Mouse (Mus musculus) MEL-GATA-1-ER (cell line): ENCODE data around the gene Zan.

Source experiments
- DNase-seq: peaks from one replicate; pipeline ENCODE4 v3.0.0-alpha.2; 2012; ENCODE audit warnings: low read depth; ENCODE audit errors: extremely low read depth

Zan gene

DNA sequence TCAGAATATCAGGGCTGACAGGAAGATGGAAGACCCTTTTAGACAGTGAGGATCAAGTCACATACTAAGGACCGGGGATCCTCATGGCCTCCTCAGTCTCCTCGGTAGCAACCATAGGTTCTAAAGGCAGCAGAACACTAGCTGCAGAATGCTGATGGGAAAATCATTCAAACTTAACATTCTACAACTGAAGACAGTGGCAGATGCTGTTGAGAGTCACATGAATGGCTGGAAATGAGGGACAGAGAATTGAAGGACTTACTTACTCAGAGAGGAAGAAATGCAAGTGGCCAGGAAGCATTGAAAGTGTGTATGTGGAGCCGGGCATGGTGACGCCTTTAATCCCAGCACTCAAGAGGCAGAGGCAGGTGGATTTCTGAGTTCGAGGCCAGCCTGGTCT, at the start of gene Zan:
Gene Zan (minus strand): TSS at position 101 of the 400 bp plus-strand sequence.
- no peak for DNase-seq

DNA sequence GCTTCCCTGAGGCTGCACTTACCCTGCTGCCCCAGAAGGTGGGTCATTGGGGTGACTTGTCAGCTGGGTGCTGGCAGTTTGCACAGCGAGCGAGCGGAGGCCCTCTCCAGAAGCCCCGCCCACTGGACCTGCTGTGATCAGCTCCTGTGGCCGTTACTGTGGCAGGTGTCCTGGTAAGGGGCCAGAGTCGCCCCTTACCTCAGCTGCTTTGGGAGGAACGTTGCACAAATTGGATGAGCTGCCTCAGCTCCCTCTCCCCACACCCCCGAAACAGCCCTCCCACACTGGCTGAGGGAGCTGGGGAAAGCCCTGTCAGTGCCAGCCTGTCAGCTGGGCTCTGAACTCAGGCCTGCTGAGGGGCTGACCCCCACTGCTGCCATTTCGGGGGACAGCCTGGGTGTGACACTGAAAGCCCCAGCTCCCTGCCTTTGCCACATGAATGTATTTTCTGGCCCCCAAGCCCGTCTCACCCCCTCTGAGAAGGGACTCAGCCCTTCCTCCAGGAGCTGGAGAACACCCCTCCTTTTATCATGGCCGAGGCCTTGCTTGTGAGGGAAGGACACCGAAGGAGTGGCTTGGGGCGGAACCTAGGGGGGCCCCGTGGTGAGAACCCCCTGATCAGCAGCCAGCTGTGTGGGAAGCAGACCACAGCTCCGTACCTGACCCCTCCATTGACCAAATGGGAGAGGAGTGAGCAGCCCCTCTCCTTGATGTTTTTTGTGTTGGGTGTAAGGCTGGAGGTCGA, 49.5 kb upstream of the Zan start:
- DNase-seq, result no peak

GRCm38 (mm10) chr5:137525511-137525910, 48.6 kb upstream of the Zan start:
- DNase-seq, result no peak

- no peak for DNase-seq
Measured at GRCm38 (mm10) chr5:137524671-137525070, 47.8 kb upstream of the Zan start.

DNA sequence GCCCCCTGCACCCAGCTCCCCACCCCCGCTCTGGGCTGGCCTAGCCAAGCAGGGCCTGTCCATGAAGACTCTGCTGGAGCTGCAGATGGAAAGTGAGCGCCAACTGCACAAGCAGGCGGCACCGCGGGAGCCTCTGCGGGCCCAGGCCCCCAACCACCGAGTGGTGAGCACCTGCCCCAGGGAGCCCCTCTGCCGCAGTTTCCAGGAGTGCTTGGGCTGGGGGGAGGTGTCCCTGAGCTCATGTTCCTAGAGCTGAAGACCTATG, 47.3 kb upstream of the Zan start:
- DNase-seq, result no peak

DNA sequence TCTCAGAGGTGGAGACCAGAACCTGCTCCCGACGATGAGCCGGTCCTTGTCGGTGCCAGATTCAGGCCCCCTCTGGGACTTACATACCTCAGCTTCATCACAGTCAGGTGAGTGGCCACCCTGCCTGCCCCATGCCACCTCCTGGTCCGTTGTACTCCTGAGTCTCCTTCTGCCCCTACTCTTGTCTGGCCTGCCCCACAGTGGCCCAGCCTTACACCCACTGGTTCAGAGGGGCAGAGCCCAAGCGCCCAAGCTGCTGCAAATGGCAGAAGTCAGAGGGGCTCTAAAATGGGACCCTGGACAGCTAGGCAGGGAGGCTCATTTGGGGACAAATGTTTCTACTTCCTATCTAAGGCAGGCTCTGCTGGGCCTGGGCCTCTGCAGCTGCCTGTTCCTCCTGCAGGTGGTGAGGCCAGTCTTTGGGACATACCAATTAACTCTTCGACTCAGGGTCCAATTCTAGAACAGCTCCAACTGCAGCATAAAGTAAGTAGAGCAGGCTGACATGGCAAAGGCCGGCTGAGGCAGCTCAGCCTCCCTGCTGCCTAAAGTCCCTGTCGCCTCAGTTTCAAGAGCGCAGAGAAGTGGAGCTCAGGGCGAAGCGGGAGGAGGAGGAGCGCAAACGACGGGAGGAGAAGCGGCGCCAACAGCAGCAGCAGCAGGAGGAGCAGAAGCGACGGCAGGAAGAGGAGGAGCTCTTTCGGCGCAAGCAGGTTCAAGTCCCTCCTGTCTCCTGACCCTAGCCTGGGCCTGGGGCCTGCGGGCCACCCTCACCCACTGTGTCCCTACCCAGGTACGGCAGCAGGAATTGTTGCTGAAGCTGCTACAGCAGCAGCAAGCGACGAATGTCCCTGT, 46.8 kb upstream of the Zan start:
- no peak for DNase-seq

- DNase-seq, result no peak
Measured at GRCm38 (mm10) chr5:137522711-137523110, 45.8 kb upstream of the Zan start.

DNA sequence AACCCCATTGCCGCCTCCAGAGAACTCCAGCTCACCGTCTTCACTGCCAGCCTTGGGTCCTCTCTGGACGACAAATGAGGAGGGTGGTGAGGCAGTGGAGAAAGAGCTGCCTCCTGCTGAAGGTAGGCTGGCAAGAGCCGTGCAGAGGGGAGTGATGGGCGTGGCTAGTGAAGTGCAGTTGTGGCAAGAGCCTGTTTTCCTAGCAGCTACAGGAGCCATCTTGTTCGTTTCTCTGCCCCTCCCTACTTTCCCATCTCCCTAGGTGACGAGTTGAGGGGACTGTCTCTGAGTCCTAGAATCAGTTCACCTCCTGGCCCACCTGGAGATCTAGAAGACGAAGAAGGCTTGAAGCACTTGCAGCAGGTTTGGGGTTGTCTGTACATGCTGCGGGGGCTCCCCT, 45.0 kb upstream of the Zan start:
- DNase-seq, result no peak

DNA sequence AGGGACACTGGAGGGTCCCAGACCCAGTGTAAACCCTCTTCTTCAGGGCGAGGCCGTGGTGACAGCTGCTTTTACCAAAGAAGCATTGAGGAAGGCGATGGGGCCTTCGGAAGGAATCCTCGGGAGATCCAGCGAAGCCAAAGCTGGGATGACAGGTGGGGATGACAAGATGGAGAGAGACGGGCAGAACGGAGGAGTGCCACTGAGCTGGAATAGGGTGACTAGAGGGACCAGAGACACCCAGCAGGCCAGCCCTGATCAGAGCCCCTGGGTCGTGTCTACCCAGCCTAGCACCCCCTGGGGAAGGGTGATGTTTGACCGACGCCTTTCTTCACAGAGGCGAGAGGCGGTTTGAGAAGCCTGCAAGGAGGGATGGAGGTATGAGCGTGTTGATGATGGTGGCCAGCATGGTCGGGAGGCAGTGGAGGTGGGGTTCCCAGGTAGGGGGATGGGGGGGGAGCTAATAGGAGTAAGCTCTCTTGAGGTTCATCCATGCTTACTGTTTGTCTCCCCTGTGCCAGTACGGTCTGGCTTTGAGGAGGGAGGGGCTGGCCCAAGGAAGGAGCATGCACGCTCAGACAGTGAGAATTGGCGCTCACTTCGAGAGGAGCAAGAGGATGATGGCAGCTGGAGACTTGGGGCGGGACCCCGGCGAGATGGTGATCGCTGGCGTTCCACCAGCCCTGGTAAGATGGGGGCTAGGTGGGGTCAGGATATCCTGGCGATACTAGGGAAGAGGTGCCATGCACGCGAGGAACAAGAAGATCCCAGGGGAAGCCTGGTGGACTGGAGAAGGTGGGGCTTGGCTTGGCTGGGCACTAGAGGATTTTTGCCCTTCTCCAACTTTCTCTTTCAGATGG, 43.1 kb upstream of the Zan start:
- DNase-seq, result no peak

DNA sequence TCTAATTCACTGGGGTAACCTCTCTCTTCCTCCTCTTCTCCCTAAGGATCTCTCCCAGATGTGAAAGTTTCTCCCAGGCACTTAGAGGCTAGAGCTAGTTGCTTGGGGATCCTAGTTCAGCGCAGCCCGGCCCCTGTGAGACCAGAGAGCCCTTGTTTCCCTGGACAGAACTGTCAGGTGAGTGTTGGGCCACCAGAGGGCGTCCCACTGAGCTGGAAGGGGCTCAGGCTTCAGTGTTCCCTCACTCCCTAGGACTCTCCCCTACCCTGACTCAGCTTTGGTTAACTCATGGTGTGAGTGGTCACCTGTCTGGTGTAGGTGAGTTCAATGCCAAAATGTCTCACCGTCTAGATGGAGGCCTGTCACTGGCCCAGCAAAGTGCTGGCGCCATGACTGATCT, 41.6 kb upstream of the Zan start, which contains the start of gene Gigyf1:
Gene Gigyf1 (plus strand): TSS at position 113 of the 400 bp plus-strand sequence.
- DNase-seq, result no peak

DNA sequence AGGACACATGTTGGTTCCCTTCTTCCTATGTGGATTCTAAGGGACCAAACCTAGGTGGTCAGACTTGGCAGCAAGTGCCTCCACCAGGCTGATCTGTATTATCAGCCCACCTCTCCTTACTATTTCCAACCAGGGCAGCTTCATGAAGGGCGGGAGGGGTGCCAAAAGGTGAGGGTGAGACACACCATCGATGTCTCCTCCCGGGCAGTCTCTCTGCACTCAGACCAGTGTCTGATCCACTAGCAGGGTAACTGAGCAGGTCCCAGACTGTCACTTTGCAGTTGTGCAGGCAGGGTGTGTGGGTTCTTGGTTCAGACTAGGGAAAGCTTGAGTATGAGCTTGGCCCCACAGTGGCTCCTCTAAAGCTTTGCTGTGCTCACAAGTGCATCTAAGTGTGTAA, 37.9 kb upstream of the Zan start:
- DNase-seq, result no peak

DNA sequence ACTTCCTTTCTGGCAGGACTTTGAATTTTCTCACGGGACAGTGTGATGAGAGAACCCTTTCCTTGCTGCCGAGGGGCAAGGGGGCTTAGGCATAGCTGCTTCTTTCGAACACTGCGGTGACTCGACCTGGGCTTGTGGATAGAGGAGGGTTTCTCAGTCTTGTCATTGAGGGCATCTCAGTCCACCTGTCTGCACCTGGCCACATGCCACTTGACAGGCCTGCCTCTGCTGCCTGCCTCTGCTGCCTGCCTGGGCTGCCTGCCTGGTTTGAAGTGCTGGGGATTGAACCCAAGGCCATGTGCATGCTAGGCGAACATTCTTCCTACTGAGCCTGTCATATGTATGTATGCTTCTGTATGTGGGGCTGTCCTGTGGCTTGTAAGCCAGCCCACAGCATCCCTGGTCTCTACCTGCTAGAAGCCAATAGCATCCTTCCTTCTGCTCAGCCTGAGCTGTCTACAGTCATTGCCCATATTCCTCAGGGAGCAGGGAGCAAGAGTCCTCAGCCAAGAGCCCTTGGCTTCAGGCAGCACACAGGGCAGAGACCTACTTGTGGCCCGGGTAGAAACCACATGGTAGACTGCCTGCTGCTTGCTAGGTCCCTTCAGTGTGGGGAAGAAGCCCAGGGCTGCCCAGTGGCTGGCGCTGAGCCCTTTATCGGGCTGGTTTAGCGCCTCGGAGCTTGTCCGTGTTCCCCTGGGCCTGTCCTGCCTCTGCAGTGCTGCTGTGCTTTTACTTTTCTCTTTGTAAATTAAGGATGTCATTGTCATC, 37.3 kb upstream of the Zan start:
- no peak for DNase-seq

DNA sequence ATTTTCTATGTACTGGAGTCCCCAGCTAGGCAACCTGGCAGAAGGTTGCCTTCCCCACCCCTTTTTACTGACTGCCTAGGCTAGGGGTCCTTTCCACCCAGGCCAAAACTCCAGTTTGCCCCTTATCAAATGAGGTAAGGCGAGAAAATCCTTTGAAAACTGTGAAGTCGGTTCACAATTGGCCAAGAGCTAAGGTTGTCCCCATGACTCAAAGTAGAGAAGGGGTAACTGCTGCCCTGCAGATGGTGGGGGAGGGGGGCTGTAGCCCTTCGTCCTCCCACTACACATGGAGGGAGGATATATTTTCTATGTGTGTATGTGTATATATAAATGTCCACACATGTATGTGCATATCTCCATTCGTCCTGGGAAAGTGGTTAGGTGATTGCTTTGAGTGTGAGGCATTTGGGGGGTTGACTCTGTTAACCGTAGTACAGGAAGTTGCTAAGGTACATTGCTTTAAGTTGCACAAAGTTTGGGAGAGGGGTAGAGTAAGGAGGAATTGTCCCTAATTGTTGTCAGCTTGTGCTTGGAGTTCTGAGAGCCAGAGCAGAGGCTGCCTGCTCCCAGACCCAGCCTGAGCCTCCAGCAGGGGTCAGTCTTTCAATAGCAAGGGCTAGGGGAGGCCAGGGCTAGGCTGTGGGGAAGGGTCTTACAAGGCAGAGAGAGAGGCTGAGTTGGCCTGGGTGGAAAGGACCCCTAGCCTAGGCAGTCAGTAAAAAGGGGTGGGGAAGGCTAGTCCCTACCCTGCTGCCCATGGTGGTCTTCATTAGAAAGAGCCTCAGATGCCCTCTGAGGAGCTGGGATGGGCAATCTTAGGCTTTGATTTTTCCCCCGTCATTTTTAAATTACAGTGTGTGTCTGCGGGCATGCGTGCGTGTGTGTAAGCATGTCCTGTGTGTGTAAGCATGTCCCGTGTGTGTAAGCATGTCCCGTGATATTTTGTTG, 36.3 kb upstream of the Zan start:
- DNase-seq, result no peak

DNA sequence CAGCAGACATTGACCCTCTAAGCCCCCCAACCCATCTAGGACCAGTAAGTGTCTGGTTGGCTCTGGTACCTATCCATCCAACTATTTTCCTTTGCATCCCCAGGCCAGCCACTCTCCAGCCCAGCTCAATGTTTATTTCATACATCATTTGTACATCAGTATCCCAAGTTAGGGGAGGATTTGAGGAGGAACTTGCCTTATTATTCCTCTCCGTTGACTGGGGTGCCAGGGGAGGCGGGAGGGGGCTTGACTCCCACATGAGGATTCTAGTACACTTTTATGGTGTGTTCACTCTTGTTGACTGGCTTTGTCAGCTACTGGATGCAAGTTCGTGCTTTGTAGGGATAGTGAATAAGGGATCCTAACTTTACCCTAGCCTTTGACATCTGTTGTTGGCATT, 34.8 kb upstream of the Zan start:
- no peak for DNase-seq

DNA sequence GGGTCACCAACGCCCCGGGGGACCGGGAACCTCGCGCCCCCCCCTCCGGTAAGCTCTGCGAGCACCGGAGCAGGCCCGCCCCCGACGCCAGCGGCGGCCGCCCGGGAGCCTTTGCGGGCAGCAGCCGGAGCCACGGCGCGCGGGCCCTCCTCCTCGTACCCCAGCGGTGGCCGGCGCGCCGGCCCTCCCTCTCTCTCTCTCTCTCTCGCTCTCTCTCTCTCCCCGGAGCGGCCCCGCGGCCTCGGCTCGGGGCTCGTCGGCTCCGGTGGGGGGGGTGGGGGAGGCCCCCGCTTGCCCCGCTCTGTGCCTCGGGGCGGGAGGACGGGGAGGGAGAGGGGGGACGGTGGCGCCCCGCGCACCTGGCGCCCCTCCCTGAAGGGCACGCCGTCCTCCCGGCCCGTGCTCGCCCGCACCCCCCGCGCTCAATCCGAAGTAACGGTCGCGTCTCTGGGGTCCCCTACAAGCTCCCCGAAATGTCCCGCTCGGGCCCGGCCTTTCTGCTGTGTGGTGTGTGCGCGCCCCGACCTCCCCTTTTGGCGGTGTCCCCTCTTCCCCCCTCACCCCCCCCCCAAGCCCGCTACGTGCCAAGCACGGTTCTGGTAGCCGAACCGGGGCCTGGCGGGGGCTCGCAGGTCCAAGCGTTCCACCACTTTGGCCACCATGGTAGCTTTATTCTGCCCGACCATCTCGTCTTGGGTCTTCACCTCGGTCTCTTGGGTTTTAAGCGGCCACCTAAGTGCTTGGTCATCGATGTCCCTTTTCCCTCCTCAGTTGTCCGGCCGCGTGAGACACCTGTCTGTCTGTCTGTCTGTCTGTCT, 33.9 kb upstream of the Zan start:
- DNase-seq, result no peak

GRCm38 (mm10) chr5:137510014-137510501, 33.2 kb upstream of the Zan start:
- no peak for DNase-seq

DNA sequence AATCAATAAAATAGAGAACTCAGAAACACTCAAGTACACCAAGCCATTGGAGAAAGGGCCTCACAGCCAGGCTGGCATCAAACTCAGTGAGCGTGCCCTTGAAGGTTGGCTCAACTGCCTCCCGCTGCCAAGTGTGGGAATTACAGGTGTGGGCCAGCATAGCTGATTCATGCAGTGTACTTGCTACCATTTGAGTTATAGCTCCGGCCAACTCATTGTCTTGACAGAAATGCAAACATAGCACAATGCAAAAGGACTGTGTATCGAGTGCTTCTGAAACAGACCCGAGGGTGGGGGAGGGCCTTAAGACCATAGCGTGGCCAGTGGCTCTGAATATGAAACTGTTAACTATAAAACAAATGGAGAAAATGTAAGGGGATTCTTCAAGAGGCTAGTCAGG, 27.2 kb upstream of the Zan start:
- no peak for DNase-seq

- peak; percentile 70 for DNase-seq
Measured at GRCm38 (mm10) chr5:137502667-137503110, 25.8 kb upstream of the Zan start.
